Mouse (Mus musculus): ENCODE data around the gene Gm17428.

GRCm38 (mm10) chr14:54967874-54968273 lies 8.9 kb upstream of the Gm17428 start:
- TF ChIP-seq CTCF (IDR thresholded peaks at IDR 0.05; ENCODE audit: control insufficient read depth, insufficient read depth, low read length): no peak
- no peak for TF ChIP-seq POLR2A (IDR thresholded peaks at IDR 0.05; ENCODE audit: borderline replicate concordance, control insufficient read depth, low read depth, low read length)
